Mouse (Mus musculus): ENCODE results near the gene Tmem132b.

DNA sequence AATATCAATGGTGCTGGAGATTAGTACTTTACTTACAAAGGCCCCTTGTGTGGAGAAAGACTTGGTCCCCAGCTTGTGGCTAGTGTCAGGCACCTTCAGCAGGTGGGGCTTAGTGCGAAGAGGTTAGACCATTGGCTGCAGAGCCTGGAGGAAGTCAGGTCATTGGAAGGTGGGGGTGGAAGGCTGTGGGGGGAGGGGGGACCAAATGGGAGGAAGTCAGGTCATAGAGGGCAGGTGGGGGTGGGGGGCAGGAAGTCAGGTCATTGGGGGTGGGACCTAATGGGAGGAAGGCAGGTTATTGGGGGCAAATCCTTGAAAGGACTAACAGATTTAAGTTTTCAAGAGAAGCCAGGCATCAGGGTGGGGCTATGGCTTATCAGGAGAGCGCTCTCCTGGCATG is 44.3 kb downstream of the Tmem132b start:
- TF ChIP-seq POLR2A (IDR thresholded peaks at IDR 0.05; ENCODE audit: low read depth, low read length), result no peak
- TF ChIP-seq CTCF (conservative IDR thresholded peaks at IDR 0.05; ENCODE audit: insufficient read depth, insufficient read length, low read depth, low read length), result no peak
